Mouse (Mus musculus) bone marrow, adult 2 months (tissue): ENCODE data around the gene Btnl10.

Source experiments
- CTCF ChIP-seq: fragments of 200-500 bp; IDR thresholded peaks from 2 replicates; pipeline ENCODE4 v1.5.1; 2011; ENCODE audit warnings: low read length, control low read depth; ENCODE audit not compliant: control insufficient read depth, insufficient read depth
- POLR2A ChIP-seq: fragments of 200-500 bp; IDR thresholded peaks from 2 replicates; pipeline ENCODE4 v1.6.1; 2011; ENCODE audit warnings: low read depth, mild to moderate bottlenecking, control low read depth, low read length, borderline replicate concordance; ENCODE audit not compliant: control insufficient read depth

GRCm38 (mm10) chr11:58955868-58956257, 38.2 kb downstream of the Btnl10 start:
- TF ChIP-seq POLR2A = no peak
- TF ChIP-seq CTCF = no peak
